Mouse (Mus musculus) liver, embryonic 16.5 days (tissue): Measurements from ENCODE around the gene Ano3. TPM values are rescaled to one million over a fixed set of nuclear protein-coding genes. Genes with fewer than 3 reads are reported as not detected.
"Not testable (repeated sequence)": the region's sequence is repeated elsewhere in the genome, so short reads cannot be mapped to it uniquely, and the experiment has no call there.

Experiments
- ATAC-seq: fragments of 200-750 bp; cut with Nextera tagmentation; 2 replicates; pipeline ENCODE4 v1.8.0; 2017; ENCODE audit warnings: low read depth, mild to moderate bottlenecking, moderate number of reproducible peaks, moderate library complexity
- H3K27ac ChIP-seq: fragments of 300-500 bp; sonication (generic); 2 replicates; pipeline ENCODE4 v1.5.1; 2014; ENCODE audit warnings: mild to moderate bottlenecking, low read length
- H3K27me3 ChIP-seq: fragments of 300-500 bp; sonication (generic); 2 replicates; pipeline ENCODE4 v1.6.1; 2014; ENCODE audit warnings: low read depth, low read length, mixed read lengths; ENCODE audit not compliant: control insufficient read depth, insufficient read depth
- H3K36me3 ChIP-seq: fragments of 300-500 bp; sonication (generic); 2 replicates; pipeline ENCODE4 v1.6.1; 2014; ENCODE audit warnings: mild to moderate bottlenecking; ENCODE audit not compliant: control insufficient read depth, insufficient read depth
- H3K4me1 ChIP-seq: fragments of 300-500 bp; sonication (generic); 2 replicates; pipeline ENCODE4 v1.6.1; 2014; ENCODE audit warnings: low read depth, low read length, mixed read lengths; ENCODE audit not compliant: control insufficient read depth
- H3K4me2 ChIP-seq: fragments of 300-500 bp; sonication (generic); 2 replicates; pipeline ENCODE4 v1.6.1; 2014; ENCODE audit warnings: low read depth, low read length, mixed read lengths
- H3K4me3 ChIP-seq: fragments of 300-500 bp; sonication (generic); 2 replicates; pipeline ENCODE4 v1.5.1; 2014; ENCODE audit warnings: low read depth, mild to moderate bottlenecking, low read length
- H3K9ac ChIP-seq: fragments of 300-500 bp; sonication (generic); 2 replicates; pipeline ENCODE4 v1.6.1; 2014; ENCODE audit warnings: low read depth, low read length
- H3K9me3 ChIP-seq: fragments of 300-500 bp; sonication (generic); replicated peaks from 2 replicates; pipeline ENCODE4 v1.6.1; 2016; ENCODE audit warnings: low read length; ENCODE audit not compliant: control insufficient read depth
- WGBS: fragments of 180-500 bp; shearing (Covaris S2); extraction: QIAGEN DNeasy Blood & Tissue Kit; methylation state at CpG from one replicate; pipeline ENCODE4 v1.1.7; 2014; ENCODE audit not compliant: insufficient replicate concordance; 5-methylcytosine and 5-hydroxymethylcytosine counted together
- polyA plus RNA-seq: library from polyadenylated mRNA; unstranded; fragments of >200 nt; fragmentation: Nextera tagmentation; extraction: Ambion mirVana; gene quantifications from 2 replicates; pipeline ENCODE4 v1.2.1, GENCODE M21; 2015

The Ano3 gene
- polyA plus RNA-seq: not detected in 2 replicates

- H3K4me3 ChIP-seq, H3K9ac ChIP-seq, H3K4me1 ChIP-seq, H3K4me2 ChIP-seq, H3K9me3 ChIP-seq, H3K27me3 ChIP-seq, H3K36me3 ChIP-seq, ATAC-seq, H3K27ac ChIP-seq: not testable (repeated sequence)
Measured at GRCm38 (mm10) chr2:110950823-110951222, at the start of gene Ano3. Gene Ano3, minus strand, starts transcription at chr2:110950923.

- Histone ChIP-seq H3K27ac (no peak overlapping the region), H3K4me1 (no peaks in the 10 kb centered on the region)
- WGBS: 56% methylated on average over 1 of the region's 1 CpGs
Measured at GRCm38 (mm10) chr2:110990071-110990470, 39.3 kb upstream of the Ano3 start.

GRCm38 (mm10) chr2:110989539-110989938 lies 38.8 kb upstream of the Ano3 start:
- no peak overlapping the region for H3K4me2 ChIP-seq
- H3K9me3 ChIP-seq: no peaks in the 10 kb centered on the region
- no peak for ATAC-seq
- H3K36me3 ChIP-seq: no peaks in the 10 kb centered on the region
- no peak overlapping the region for H3K9ac ChIP-seq
- H3K4me1 ChIP-seq: no peaks in the 10 kb centered on the region
- H3K27ac ChIP-seq: no peak overlapping the region
- H3K27me3 ChIP-seq: no peaks in the 10 kb centered on the region
- WGBS: 72% methylated on average over 4 of the region's 4 CpGs
- H3K4me3 ChIP-seq: no peak overlapping the region

More at GRCm38 (mm10) chr2:110990071-110990470, 39.3 kb upstream of the Ano3 start:
- Histone ChIP-seq H3K36me3 (no peaks in the 10 kb centered on the region), H3K4me2 (no peak overlapping the region), H3K9ac (no peak overlapping the region), H3K27me3 (no peaks in the 10 kb centered on the region), H3K4me3 (no peak overlapping the region), H3K9me3 (no peaks in the 10 kb centered on the region)
- ATAC-seq: no peak

GRCm38 (mm10) chr2:110985853-110986271 lies 35.1 kb upstream of the Ano3 start:
- ATAC-seq: no peak

GRCm38 (mm10) chr2:110981733-110982132 lies 31.0 kb upstream of the Ano3 start:
- no peaks in the 10 kb centered on the region for H3K9me3 ChIP-seq
- no peaks in the 10 kb centered on the region for H3K36me3 ChIP-seq
- H3K9ac ChIP-seq: no peak overlapping the region
- no peaks in the 10 kb centered on the region for H3K4me1 ChIP-seq
- no peak overlapping the region for H3K27ac ChIP-seq
- H3K27me3 ChIP-seq: no peaks in the 10 kb centered on the region
- WGBS: 17% methylated on average over 1 of the region's 1 CpGs
- H3K4me3 ChIP-seq: no peak overlapping the region
- no peak overlapping the region for H3K4me2 ChIP-seq
- ATAC-seq: no peak

More at GRCm38 (mm10) chr2:110985853-110986271, 35.1 kb upstream of the Ano3 start:
- Histone ChIP-seq H3K27me3 (no peaks in the 10 kb centered on the region), H3K4me1 (no peaks in the 10 kb centered on the region), H3K27ac (no peak overlapping the region), H3K4me3 (no peak overlapping the region), H3K36me3 (no peaks in the 10 kb centered on the region), H3K4me2 (no peak overlapping the region), H3K9me3 (no peaks in the 10 kb centered on the region), H3K9ac (no peak overlapping the region)
- WGBS: 73% methylated on average over 2 of the region's 2 CpGs

- H3K4me1 ChIP-seq: no peaks in the 10 kb centered on the region
- no peaks in the 10 kb centered on the region for H3K36me3 ChIP-seq
- no peak overlapping the region for H3K4me3 ChIP-seq
- WGBS: 57% methylated on average over 2 of the region's 2 CpGs
- no peak overlapping the region for H3K9ac ChIP-seq
- ATAC-seq: no peak
- H3K27me3 ChIP-seq: no peaks in the 10 kb centered on the region
- H3K4me2 ChIP-seq: no peak overlapping the region
- no peaks in the 10 kb centered on the region for H3K9me3 ChIP-seq
- H3K27ac ChIP-seq: no peak overlapping the region
Measured at GRCm38 (mm10) chr2:110979610-110980009, 28.9 kb upstream of the Ano3 start.

GRCm38 (mm10) chr2:110976871-110977270 lies 26.1 kb upstream of the Ano3 start:
- 46% methylated on average over 2 of the region's 2 CpGs for WGBS
- no peaks in the 10 kb centered on the region for H3K4me1 ChIP-seq
- no peak for ATAC-seq
- no peaks in the 10 kb centered on the region for H3K9me3 ChIP-seq
- H3K27me3 ChIP-seq: no peaks in the 10 kb centered on the region
- no peak overlapping the region for H3K4me2 ChIP-seq
- no peak overlapping the region for H3K27ac ChIP-seq
- H3K4me3 ChIP-seq: no peak overlapping the region
- H3K9ac ChIP-seq: no peak overlapping the region
- no peaks in the 10 kb centered on the region for H3K36me3 ChIP-seq

GRCm38 (mm10) chr2:110970158-110970557 lies 19.4 kb upstream of the Ano3 start:
- Histone ChIP-seq H3K36me3 (no peaks in the 10 kb centered on the region), H3K4me1 (no peaks in the 10 kb centered on the region), H3K4me2 (no peak overlapping the region), H3K9ac (no peak overlapping the region), H3K27ac (no peak overlapping the region), H3K4me3 (no peak overlapping the region), H3K27me3 (no peaks in the 10 kb centered on the region), H3K9me3 (no peaks in the 10 kb centered on the region)
- WGBS: 69% methylated on average over 2 of the region's 2 CpGs
- no peak for ATAC-seq

- Histone ChIP-seq H3K27ac (no peak overlapping the region), H3K4me2 (no peak overlapping the region), H3K4me1 (no peaks in the 10 kb centered on the region), H3K36me3 (no peaks in the 10 kb centered on the region), H3K27me3 (no peaks in the 10 kb centered on the region), H3K4me3 (no peak overlapping the region), H3K9ac (no peak overlapping the region), H3K9me3 (no peaks in the 10 kb centered on the region; the same call in 1 of the 2 replicates)
- no peak for ATAC-seq
- 75% methylated on average over 3 of the region's 3 CpGs for WGBS
Measured at GRCm38 (mm10) chr2:110965398-110965797, 14.7 kb upstream of the Ano3 start.
